Mouse (Mus musculus) mouse trophoblast stem cell (cell line): Measurements from ENCODE around the gene Mccc1.

Experiments
- in situ Hi-C, 2 experiments: fragments of 300-500 bp; cut with MseI, MboI; formaldehyde crosslinking; loops; 2 replicates in 1 of 2; 3 replicates in 1 of 2; pipeline ENCODE4 v1.15.1; 2025

Gene Mccc1

DNA sequence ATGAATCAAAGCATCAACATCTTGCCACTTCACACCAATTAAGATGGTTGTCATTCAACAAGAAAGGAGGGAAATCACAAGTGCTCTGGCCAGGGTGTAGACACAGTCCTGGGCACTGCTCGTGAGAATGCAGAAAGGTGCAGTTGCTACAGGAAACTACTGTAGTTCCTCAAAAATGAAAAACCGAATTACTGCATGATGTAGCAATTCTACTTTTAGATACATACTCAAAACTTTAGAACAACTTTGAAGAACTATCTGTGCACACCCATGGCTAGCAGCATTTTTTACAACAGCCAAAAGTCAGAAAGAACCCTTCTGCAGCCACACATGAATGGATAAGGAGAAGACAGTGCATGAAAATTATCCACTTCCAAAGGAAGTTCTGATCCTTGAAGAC lies 34.0 kb downstream of the Mccc1 start:
- in situ Hi-C loops, result no loop called here

DNA sequence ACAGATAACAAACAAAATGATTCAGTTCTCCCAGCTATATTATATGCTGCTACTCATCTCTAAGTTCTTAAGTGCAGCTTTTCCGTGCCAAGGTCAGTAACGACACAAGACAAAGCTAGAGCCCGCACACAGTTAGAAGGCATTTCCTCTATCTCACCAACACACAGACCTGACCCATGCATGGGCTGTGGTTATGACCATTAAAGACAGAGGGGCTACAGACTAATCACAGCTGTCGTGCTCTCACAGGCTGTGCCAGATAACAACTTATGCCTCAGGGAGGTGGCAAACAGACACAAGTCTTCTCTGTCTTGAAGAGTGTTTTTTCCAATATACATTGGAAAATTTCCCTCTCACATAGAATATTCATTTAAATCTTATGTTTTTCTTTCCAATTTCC lies 35.5 kb downstream of the Mccc1 start:
- in situ Hi-C loops, result no loop called here

DNA sequence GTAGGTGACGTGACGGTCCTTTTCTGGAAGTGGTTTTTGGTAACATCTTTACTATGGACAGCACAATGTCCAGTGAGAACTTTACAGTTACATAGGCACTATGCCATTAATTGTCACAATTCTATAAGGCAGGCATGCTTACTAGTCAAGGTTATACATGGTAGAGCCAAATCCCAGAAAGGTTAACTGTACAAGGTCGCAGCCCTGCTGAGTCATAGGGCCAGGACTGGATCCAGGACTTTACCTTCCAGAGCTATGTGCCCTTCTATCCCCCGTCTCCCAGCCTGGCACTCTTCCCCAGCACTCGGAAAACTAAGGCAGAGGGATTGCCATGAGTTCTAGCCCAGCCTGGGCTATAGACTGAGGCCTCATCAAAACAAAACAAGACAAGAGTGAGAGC lies 36.6 kb downstream of the Mccc1 start:
- in situ Hi-C loops, result no loop called here

DNA sequence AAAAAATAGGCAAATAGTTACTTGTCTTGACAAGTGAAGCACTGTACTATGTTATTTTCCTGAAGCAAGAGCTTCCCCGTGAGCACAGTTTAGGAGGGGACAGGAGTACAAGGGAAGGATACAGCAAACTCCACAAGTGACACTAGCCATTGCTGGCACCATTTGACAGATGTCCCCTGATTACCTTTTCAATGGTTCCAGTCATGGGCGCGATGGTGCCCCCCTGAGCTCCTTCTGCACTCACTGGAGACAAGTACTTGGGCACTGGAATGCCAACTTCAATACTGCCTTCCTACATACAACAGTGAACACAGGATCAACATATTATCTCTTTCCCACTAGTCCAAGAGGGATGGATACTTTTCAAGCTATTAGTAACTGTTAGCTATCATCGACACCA lies 37.1 kb downstream of the Mccc1 start:
- in situ Hi-C loops, result no loop called here

DNA sequence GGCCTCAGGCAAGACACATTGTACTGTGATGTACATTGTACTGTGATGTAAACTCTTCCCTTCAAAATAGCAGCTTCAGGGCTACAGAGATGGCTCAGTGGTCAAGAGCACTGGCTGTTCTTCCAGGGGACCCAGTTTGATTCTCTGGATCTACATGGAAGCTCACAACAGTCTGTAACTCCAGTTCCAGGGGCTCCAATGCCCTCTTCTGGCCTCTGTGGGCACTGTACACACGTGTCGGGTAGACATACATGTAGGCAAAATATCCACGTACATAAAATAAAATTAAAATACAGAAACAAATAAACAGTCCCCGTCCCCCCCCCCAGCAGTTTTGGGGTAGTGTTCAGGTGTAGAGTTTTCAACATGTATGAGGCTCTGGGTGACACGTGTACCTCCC lies 37.5 kb downstream of the Mccc1 start:
- in situ Hi-C loops, result no loop called here

DNA sequence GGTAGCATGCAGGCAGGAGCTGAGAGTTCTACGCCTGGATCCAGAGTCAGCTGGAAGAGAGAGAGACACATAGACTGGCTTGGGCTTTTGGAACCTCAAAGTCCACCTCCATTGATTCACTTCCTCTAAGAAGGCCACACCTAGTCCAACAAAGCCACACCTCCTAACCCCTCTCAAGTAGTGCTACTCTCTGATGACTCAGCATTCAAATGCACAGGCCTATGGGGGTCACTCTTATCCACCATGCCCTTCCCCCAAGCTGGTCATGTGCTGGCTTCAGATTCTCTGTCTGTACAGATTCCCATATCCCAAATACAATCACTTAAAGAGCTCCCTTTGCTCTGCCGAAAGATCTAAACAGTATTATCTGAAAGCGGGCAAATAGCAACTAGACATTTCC lies 43.2 kb downstream of the Mccc1 start:
- in situ Hi-C loops, result no loop called here

DNA sequence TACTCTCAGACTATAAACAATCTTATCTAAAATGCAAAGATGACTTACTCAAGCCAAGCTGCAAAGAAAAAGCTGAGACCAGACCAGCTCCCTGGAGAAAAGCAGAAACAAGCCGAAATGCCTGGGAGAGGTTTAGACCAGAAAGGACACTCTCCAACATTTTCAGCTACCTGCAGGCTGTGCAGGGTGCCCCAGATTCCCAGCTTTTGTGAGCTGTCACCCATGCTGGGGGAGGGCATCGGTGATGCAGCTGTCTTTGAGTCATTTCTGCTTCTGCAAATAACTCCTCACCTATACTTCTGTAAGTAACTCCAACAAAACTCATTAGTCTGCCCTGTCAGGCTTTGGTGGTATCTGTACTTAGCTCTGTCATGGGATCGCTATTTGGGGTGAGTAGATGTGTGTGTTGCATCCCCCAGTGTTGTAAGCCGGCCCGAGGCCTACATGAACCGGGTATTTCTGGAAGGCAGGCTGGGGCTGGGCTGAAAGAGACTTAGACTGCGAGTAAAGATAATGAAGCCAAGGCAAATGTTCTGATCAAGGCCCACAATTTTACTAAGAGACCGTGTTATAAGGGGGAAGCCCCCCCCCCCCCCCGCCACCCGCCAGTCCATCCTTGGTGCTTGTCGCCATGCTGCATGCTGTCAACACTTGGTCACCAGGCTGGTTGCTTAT lies 45.4 kb downstream of the Mccc1 start:
- in situ Hi-C loops, result no loop called here

DNA sequence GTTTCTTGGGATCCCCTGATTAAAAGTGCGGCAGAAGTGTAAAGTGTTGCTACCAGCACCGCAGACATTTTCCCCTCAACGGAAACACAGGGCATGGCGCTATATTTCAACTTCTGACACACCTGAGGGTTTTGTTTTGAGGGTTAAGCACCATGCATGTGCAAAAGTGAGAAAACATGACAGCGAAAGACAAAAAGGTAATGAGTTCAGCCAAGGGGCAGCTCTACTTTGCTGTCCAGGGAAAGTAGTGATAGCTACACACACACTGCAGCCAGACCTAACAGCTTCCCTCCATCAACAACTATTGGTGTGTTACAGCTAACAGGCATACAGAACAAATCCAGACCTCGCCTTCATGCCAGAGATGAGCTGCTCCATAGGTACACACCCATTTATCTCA lies 46.7 kb downstream of the Mccc1 start:
- in situ Hi-C loops, result no loop called here

DNA sequence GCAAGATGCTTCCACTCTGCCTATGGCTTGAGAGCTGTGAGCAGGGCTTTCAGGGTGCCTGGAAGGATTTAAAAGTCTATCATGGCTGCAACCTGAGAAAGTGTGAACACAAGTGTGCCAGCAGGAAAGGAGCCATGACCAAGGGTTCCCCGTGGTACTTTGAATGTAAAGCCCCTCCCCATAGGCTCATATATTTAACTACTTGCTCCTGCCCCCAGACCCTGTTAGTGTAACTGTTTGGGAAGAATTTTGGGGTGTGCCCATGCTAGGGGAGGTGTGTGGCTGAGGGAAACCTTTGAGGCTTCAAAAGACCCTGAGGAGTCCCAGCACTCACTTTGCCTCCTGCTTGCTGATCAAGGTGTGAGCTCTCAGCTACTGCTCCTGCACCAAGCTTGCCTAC lies 47.3 kb downstream of the Mccc1 start:
- in situ Hi-C loops, result no loop called here

DNA sequence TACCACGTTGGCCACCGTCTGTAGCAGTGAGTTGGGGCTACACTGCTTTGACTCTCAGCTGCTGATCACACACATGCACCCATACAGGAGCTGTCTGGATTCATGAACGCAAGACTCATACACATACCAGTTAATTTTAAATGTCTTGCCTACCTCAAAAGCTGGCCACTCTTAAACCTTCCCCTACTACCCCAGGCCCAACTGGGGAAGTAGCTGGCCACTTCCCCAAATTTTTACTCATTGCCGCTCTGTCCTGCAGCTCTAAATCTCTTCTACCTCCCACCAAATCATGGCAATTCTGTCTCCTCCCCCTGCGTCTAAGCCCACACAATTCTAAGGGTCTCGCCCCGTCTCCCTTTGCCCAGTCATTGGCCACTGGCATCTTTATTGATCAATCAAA lies 52.3 kb downstream of the Mccc1 start:
- in situ Hi-C loops, result no loop called here

DNA sequence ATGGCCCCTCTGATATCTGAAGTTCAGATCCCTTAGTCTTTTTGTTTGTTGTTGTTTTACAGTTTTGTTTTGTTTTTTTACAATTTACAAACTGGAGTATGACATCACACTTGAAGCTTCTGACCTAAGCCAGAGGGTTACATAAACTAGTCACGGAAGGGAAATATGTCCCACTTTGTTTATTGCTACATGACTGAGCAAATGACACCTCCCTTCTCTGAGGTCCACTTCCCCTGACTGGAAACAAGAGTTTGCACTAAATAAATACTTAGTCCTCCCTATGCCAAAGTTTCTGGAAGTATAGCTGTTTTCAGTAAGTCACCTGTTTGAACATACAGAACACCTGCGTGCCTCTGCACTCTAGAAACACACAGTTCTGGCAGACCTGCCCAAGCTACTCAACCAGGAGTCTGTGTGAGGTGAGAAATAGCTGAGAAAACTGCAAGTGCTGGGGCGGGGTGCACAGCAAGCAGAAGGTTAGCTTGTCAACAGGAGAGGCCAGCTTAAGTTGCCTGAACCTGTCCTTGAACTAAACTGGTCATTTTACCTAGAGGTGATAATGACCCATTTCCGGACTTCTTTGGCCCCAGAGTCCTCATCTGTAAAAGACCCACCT lies 59.9 kb downstream of the Mccc1 start:
- in situ Hi-C loops, result no loop called here

DNA sequence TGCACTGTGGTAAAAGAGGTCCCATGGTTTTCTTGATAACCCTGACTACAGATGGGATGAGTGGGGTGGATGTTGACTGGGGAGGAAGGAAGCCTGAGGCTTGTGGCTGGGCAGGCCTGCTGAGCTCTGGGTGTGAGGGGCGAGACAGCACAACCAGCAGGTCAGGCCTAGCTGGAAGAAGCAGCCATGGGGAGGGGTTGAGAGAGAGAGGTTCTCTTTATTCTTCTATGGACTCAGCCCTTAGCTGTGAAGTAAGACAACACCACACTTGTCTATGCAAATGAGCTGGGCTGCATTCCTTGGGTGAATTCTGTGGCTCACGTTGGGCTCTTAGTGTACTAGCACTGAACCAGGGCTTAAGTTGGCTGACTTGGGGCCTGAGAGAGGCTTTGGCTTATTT lies 60.4 kb downstream of the Mccc1 start:
- in situ Hi-C loops, result no loop called here

DNA sequence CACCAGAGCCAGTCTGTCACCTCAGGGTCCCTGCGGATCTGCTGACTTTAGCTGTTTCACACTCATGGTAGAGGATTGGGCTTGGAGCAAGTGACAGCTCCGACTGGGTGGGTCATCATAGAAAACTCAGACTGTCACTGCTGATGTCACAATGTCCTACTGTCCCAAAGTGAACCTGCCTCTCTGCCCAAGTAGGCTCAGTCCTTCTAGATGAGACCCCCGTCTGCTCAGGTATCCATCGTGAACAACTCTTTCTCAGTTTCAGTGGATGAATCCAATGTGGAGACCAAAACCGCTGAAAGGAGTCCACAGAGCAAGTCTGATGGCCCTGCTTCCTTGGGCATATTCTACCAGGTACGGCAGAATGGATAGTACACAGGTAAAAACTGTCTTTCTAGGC lies 63.1 kb downstream of the Mccc1 start, which contains the start of gene Dcun1d1:
Gene Dcun1d1 (minus strand): TSS at position 101 of the 400 bp plus-strand sequence.
- in situ Hi-C loops, result no loop called here

DNA sequence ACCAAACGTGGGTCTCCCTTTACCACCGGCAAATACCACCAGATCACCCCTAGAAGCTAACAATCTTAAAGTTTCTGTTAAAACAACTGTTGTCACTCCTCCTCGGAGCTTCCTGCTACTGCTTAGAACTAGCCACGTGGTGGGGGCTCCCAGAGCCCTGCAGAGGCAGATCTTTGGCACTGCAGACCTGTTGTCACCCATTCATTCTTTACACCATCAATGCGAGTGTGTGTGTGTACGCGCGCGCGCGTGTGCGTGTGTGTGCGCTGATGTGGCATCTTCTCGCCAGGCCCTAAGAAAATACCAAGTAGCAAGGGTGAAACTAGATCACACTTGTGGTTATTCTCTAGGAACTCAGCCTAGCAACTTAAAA lies 67.1 kb downstream of the Mccc1 start:
- in situ Hi-C loops, result no loop called here

DNA sequence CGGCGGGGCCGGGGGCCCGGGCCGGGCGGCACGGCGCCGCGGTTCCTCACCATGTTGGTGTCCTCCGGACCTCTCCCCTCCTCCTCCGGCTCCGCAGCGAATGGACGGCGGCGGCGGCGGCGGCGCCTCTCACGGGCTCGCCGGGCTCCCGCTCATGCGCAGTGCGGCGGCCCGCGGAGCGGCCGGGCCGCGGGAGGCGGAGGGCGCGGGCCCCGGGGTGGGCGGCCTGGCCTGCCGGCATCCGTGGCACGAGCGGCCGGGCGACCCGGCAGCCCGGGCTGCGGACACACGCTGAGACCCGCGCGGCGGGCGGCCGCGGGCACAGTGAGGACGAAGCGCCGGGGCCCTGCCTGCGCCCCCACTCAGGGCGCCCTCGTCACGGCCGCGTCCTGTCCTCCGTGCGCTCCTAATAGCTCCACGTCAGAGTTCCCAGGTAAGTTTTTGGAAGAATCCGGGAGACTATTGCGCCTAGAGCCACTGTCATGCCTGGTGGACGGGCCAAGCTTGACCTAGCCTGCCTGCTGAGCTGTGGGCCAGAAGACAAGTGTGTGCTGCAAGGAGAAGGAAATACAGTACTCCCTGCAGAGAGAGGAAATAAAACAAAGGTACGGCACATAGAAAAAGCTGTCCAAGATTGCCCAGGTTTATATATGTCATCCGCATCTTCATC lies 67.6 kb downstream of the Mccc1 start:
- in situ Hi-C loops, result no loop called here

DNA sequence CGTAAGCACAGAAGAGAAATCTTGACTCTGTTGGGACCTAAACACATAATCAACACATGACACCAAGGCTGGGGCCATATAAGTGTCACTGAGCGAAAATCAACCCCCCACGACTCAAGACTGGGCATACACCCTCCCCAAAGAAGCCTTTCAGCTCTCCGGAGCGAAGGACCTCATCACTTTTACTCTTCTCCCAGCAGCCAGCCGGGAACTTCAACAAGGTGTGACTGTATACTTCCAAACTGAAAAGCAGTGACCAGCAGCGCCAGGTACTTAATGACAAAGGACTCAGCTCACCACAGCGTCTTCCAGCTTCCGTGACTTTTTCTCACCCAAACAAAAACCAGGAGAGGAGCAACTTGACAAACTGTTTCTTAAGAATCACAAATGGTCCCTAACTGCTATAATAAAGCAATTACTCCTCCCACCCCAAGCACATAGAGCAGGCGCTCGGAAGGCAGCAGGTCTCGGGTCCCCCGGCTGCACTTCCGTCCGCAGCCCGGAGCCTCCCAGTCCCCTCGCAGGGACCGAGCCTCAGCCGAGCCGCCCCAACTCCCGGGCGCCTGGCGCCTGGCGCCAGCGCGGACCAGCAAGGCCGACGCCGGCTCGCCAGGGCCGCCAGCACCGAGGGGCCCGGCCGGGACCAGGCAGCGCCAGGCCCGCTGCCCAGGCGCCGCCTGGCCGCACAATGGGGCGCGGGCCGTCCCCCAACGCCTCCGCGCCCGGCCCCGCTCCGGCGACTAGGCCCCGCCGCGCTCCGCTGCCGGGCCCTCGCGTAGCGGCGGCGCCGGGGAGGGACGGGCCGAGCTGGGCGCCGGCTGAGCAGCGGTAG lies 68.4 kb downstream of the Mccc1 start:
- in situ Hi-C loops, result no loop called here

DNA sequence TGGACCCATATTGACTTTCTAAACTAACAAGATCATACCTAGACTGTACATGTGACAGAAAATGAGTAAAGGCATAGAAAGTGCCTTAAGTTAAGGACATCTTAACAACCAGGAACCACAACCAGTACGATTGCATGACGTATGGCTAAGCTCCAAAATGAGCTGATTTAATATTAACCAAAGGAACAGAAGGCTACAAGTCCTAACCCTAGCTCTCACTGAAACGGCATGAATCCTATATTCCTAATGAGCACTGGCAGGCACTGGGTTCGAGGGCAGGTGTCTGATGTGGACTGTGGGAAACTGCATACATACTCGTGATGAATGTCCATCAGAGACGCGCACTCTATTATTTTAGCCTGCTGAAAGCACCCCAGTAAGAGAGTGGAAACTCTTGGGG lies 69.1 kb downstream of the Mccc1 start:
- in situ Hi-C loops, result no loop called here

DNA sequence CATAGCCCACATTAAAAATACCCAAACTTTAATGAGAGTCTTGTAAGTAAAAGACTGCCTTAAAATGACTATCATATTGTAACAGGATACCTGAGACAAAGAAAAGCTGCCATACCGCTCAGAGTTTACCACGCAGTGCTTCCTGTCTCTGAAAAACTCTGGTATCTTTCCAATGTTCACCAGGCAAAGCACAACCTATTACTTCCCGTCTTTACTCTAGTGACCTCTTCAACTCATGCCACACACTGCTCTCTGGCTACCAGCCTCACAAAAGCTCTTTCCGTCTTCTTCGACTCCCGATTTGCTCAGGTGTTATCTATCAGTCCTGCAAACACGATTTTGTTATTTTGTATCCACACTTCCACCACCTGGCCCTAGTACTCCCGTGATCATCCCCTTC lies 70.6 kb downstream of the Mccc1 start:
- in situ Hi-C loops, result no loop called here

DNA sequence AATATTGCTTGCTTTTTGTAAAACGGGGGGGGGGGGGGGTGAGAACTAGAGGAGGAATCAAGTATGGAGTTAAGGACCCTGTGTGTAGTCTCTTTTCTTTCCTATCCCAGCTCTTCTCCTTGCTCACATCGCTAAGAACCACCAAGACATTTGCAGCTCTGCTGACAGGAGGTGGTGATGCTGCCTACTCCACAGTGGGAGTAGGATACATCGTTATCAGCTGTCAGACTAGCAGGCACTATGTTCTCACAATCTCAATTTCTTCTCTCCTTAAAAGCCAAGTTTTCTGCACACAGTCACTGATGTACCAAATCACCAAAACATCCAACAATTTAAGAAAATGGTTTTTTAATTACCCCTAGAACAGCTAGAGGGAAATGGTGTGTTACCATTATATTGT lies 71.1 kb downstream of the Mccc1 start:
- in situ Hi-C loops, result no loop called here

DNA sequence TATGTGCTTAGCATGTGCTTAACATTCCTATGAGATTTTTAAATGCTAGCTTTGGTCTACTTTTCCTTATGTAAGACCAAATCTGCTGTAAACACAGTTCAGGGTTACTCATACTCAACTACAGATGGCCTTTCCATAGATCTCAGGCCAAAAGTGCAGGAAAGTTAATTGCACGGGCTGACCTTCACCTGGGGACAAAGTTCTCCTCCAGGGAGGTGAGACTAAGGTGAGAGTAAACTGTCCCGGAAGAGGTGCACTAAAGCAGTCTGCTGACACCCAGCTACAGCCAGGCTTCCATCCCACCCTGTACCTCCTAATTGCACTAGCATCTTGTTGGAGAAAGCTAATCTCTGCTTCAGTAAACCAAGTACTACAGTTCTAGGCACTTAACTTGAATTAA lies 74.6 kb downstream of the Mccc1 start:
- in situ Hi-C loops, result no loop called here

DNA sequence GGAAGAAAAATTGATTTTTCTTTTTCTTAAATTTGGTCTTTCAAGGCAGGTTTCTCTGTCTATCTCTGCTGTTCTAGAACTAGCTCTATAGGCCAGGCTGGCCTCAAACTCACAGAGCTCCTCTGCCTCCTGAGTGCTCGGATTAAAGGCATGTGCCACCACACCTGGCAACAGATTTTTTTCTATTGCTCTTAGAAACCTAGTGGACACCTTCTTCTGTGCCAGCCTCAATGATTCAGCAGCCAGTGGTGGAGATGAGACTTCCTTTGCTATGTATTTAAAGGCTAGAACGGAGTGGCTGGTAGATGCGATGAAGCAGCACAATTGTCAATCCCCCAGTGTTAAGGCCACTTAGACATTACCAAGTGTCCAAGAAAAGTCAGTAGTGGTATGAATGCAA lies 76.5 kb downstream of the Mccc1 start:
- in situ Hi-C loops, result no loop called here

DNA sequence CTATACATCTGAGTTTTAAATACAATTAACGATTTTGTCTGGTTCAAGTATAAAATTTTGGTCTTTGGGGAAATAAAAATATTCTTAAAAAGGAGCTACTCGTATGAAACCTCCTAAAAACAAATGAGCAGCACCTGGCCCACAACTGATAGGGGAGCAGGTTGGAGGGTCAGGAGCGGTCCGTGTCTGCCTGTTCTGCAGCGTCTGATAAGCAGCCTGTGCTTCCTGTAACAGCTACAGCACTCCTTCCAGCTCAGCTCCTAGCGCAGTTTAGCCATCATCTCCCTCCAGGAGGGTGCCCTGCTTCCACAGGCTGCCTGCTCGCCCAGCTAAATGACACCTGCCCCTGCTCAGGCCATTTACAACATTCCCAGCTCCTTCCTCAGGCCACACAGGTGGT lies 77.0 kb downstream of the Mccc1 start:
- in situ Hi-C loops, result no loop called here

DNA sequence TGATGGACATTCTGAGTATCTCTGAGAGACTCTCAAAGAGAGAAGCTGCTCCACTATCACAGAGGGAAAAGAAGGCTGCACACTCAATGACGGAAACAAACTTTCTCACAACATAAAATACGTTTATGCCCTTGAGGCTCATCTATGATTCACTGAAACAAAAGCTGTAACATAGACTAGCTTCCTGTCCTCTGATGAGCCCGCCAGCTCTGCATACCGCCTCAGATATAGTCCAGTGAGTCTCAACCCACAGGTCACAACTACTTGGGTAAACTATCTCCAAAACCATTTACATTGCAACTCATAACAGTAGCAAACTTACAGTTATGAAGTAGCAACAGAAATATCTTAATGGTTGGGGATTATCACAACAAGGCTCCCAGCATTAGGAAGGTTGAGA lies 78.0 kb downstream of the Mccc1 start:
- in situ Hi-C loops, result no loop called here
